Mouse (Mus musculus): ENCODE measurements around the gene Shc2.

Shc2 gene

GRCm38 (mm10) chr10:79580356-79580755 is 57.4 kb downstream of the Shc2 start:
- no peak for DNase-seq (ENCODE audit: low read depth)

GRCm38 (mm10) chr10:79579781-79580180 is 57.9 kb downstream of the Shc2 start:
- no peak for DNase-seq (ENCODE audit: low read depth)

- DNase-seq (ENCODE audit: low read depth) = no peak
Measured at GRCm38 (mm10) chr10:79578891-79579290, 58.8 kb downstream of the Shc2 start.

- no peak for DNase-seq (ENCODE audit: low read depth)
Measured at GRCm38 (mm10) chr10:79578276-79578675, 59.4 kb downstream of the Shc2 start.

GRCm38 (mm10) chr10:79577376-79577775 is 60.3 kb downstream of the Shc2 start:
- no peak for DNase-seq (ENCODE audit: low read depth)

GRCm38 (mm10) chr10:79575754-79576153 is 62.0 kb downstream of the Shc2 start:
- DNase-seq (ENCODE audit: low read depth) = no peak

- DNase-seq (ENCODE audit: low read depth) = no peak
Measured at GRCm38 (mm10) chr10:79574796-79575195, 62.9 kb downstream of the Shc2 start.

GRCm38 (mm10) chr10:79574350-79574749 is 63.4 kb downstream of the Shc2 start:
- DNase-seq (ENCODE audit: low read depth) = no peak

GRCm38 (mm10) chr10:79573611-79574010 is 64.1 kb downstream of the Shc2 start:
- no peak for DNase-seq (ENCODE audit: low read depth)

GRCm38 (mm10) chr10:79571314-79571713 is 66.4 kb downstream of the Shc2 start:
- no peak for DNase-seq (ENCODE audit: low read depth)

- no peak for DNase-seq (ENCODE audit: low read depth)
Measured at GRCm38 (mm10) chr10:79569921-79570320, 67.8 kb downstream of the Shc2 start.

Measured in c-Kit-positive CD71-negative TER-119-negative erythroid progenitor cells, embryonic 14.5 days (primary cell).